15 mouse cellular contexts compared by ENCODE assay signal in genomic region chr11:61352138-61352651, GRCm38 (mm10). TPM values are rescaled to one million over a fixed set of nuclear protein-coding genes. Genes with fewer than 3 reads are reported as not detected.
A peak's percentile ranks its signal among the peaks of the same experiment; 100 is the strongest.
DNase-seq lines count a peak whose midpoint lies in the region; ATAC-seq and TF ChIP-seq lines count a peak whose summit lies in the region.
"Had no signal": no experiment of that assay in that cellular context is flagged by ENCODE, and none has a peak within 500 bp of the region (broad histone marks: within the 10 kb centered on the region; RNA-seq: fewer than 3 reads in every experiment).

No protein-coding gene starts in this region.

- 0 out of 2 replicates have a peak, but pooled peaks have one; percentile 15 for ATAC-seq in kidney, embryonic 15.5 days (replicated peaks; ENCODE audit: low FRiP score)
- ATAC-seq: activated CD4-positive, CD25-positive, alpha-beta regulatory T cell, adult 4 months; forebrain, embryonic 14.5 days had no signal

- TF ChIP-seq CTCF in brain, embryonic 14.5 days (IDR thresholded peaks at IDR 0.05; ENCODE audit: borderline replicate concordance, extremely low read depth, insufficient read depth, insufficient read length) = peak; percentile 30; the same call in 1 of the 2 replicates

- H3K27me3 ChIP-seq in kidney, embryonic 15.5 days = peaks cover 5% of the 10 kb centered on the region; the same call in 1 of the 2 replicates
- H3K27me3 ChIP-seq: neural tube, embryonic 13.5 days had no signal

- H3K9ac ChIP-seq in kidney, embryonic 15.5 days = no peak overlapping the region
- H3K9ac ChIP-seq: neural tube, embryonic 13.5 days had no signal

- no peaks in the 10 kb centered on the region for H3K36me3 ChIP-seq in kidney, embryonic 15.5 days
- H3K36me3 ChIP-seq: neural tube, embryonic 13.5 days had no signal

- TF ChIP-seq POLR2A in brain, embryonic 14.5 days (IDR thresholded peaks at IDR 0.05; ENCODE audit: borderline replicate concordance, extremely low read depth, insufficient read depth, insufficient read length, poor library complexity, severe bottlenecking) = no peak

- H3K4me1 ChIP-seq in kidney, embryonic 15.5 days = peaks cover 19% of the 10 kb centered on the region; the same call in 1 of the 2 replicates
- H3K4me1 ChIP-seq: neural tube, embryonic 13.5 days had no signal

- no peak overlapping the region for H3K27ac ChIP-seq in kidney, embryonic 15.5 days
- H3K27ac ChIP-seq: neural tube, embryonic 13.5 days had no signal

- H3K9me3 ChIP-seq in kidney, embryonic 15.5 days (replicated peaks) = no peaks in the 10 kb centered on the region
- H3K9me3 ChIP-seq: neural tube, embryonic 13.5 days had no signal

- H3K4me3 ChIP-seq in kidney, embryonic 15.5 days (replicated peaks) = no peak overlapping the region
- H3K4me3 ChIP-seq: neural tube, embryonic 13.5 days had no signal

- H3K4me2 ChIP-seq in kidney, embryonic 15.5 days = no peak overlapping the region
- H3K4me2 ChIP-seq: neural tube, embryonic 13.5 days had no signal

- WGBS in kidney, embryonic 15.5 days = 65% methylated on average over 9 of the region's 9 CpGs

- peak; percentile 26 for DNase-seq in adrenal gland, adult 2 months
- no peak for DNase-seq in adrenal gland, adult 8-10 months
- DNase-seq in kidney, adult 9 months = no peak
- DNase-seq in 3134 (ENCODE audit: extremely low read depth, insufficient read length, low spot score) = peak; percentile 14
- peak; percentile 16 for DNase-seq in brain, embryonic 14.5 days (ENCODE audit: low read depth)
- no peak for DNase-seq in thymus, postnatal 25 days
- no peak for DNase-seq in c-Kit-positive CD71-positive TER-119-positive erythroid progenitor cells, embryonic 14.5 days (ENCODE audit: low spot score)
- DNase-seq: cerebellum, postnatal 25 days; kidney, postnatal 14 days had no signal

RNA-seq across cellular contexts. Expression of gene Slc47a2, which starts 9.5 kb away (rescaled TPM):
- total RNA-seq in adrenal gland, adult 2 months (2021) = not detected
- polyA plus RNA-seq in adrenal gland, adult 2 months (2012; rRNA removed) = 0.08 and 0.16 TPM in 2 replicates
- total RNA-seq in adrenal gland, adult 8-10 months (2022) = not detected
- not detected in 2 replicates for polyA plus RNA-seq in kidney, embryonic 15.5 days (2015; fragmentation: Nextera tagmentation; extraction: Ambion mirVana)
- not detected in 2 replicates for polyA plus RNA-seq in brain, embryonic 14.5 days (2012; rRNA removed)
- polyA plus RNA-seq: activated CD4-positive, CD25-positive, alpha-beta regulatory T cell, adult 4 months; C2C12; forebrain, embryonic 14.5 days; neural tube, embryonic 13.5 days; spleen, adult 2 months had no signal

RNA-seq across cellular contexts. Expression of gene Slc47a1, which starts 25.9 kb away (rescaled TPM):
- total RNA-seq in adrenal gland, adult 2 months (2021) = 1 to 10 TPM in 1 of 2 experiments, under 1 TPM in 1; 0.79 to 1.4 TPM
- 0.12 and 1.1 TPM in 2 replicates for polyA plus RNA-seq in adrenal gland, adult 2 months (2012; rRNA removed)
- 1 to 10 TPM in 2 of 4 experiments, under 1 TPM in 2; 0.43 to 2.9 (median 0.96) TPM for total RNA-seq in adrenal gland, adult 8-10 months (2022)
- polyA plus RNA-seq in kidney, embryonic 15.5 days (2015; fragmentation: Nextera tagmentation; extraction: Ambion mirVana) = 23.5 and 24.8 TPM in 2 replicates
- 0.10 and 0.18 TPM in 2 replicates for polyA plus RNA-seq in brain, embryonic 14.5 days (2012; rRNA removed)
- polyA plus RNA-seq: activated CD4-positive, CD25-positive, alpha-beta regulatory T cell, adult 4 months; forebrain, embryonic 14.5 days; neural tube, embryonic 13.5 days had no signal

Comparison
In these comparisons a context has a peak if more than half of its experiments do, and no peak if none do; other contexts are left out.
1. DNase-seq: peak in adrenal gland, adult 2 months (single experiment), 3134 (single experiment) and brain, embryonic 14.5 days (single experiment); none in adrenal gland, adult 8-10 months (single experiment), kidney, adult 9 months (single experiment), thymus, postnatal 25 days (single experiment) and c-Kit-positive CD71-positive TER-119-positive erythroid progenitor cells, embryonic 14.5 days (single experiment).
2. RNA of gene Slc47a1, which starts 25.9 kb away (polyA plus RNA-seq): 23.5 to 24.8 TPM in kidney, embryonic 15.5 days; 0.12 to 1.1 TPM in adrenal gland, adult 2 months and 0.10 to 0.18 TPM in brain, embryonic 14.5 days; every median in the first group is over 10 times any median in the second.